Mouse (Mus musculus) gastrocnemius, adult 8-10 months (tissue): ENCODE data around the gene Bpifb1. TPM values are rescaled to one million over a fixed set of nuclear protein-coding genes. Genes with fewer than 3 reads are reported as not detected.
"Not testable (repeated sequence)": the region's sequence is repeated elsewhere in the genome, so short reads cannot be mapped to it uniquely, and the experiment has no call there.

ENCODE experiments used
- DNase-seq, 2 experiments: peaks; one replicate each; pipeline ENCODE4 v3.0.0; 2022; ENCODE audit warnings: low spot score in 2 of 2
- total RNA-seq, 4 experiments: library from RNA; stranded (reverse); gene quantifications; 2 replicates each; pipeline ENCODE4 v1.2.4; 2022

Gene Bpifb1
- not detected for total RNA-seq

DNA sequence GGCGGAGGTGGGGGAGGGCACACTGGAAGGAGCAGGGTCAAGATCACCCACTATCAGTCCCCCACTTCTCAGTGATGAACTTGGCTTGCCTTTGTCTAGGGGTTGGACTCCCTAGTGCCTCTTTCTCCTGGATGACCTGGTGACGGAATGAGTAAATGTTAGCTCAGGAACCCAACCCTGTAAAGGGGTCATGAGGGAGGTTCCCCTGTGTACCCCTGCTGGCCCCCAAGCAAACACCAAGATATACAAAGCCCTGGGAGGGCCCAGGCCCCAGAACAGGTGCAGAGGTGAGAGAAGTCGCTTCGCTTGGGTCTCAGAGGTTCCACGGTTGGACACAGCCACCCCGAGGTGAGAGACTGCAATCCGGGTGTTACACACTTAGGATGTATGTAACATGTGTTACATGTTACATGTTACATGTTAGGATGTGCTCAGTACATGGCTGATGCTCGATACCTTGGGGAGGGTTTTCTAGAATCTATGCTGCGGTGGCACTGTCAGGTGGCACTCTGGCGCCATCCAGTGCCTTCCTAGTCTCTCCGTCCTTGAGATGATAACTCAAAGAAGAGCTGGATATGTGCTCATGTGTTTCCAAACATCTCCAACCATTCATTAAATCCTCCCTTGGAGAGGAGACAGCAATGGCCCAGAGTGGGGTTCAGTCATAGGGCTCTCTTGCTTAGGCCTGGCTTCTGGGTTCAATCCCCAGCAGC lies at the start of gene Bpifb1:
Bpifb1 (plus strand) TSS at position 273 of the 713 bp plus-strand sequence.
- no peak for DNase-seq

DNA sequence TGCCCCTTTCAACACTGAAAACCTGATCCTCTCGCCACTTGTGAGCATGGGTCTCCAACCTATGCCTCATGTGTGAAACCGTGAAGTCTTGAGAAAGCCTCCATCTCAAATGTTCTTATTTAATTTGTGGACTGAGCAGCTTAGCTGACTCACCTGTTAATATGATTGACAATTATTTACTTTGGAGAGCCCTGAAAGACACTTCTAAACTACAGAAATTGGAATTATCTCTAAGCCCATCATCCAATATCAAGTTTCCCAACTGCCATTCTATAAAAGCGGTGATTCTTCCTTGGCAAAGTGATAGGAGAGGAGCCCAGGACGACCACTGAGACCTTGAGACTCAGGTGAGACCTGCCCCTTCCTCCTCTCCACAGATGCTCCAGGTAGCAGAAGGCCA lies 48.0 kb upstream of the Bpifb1 start, which contains the start of gene Bpifa1:
Bpifa1 (plus strand) TSS at position 301 of the 400 bp plus-strand sequence.
- DNase-seq = no peak

DNA sequence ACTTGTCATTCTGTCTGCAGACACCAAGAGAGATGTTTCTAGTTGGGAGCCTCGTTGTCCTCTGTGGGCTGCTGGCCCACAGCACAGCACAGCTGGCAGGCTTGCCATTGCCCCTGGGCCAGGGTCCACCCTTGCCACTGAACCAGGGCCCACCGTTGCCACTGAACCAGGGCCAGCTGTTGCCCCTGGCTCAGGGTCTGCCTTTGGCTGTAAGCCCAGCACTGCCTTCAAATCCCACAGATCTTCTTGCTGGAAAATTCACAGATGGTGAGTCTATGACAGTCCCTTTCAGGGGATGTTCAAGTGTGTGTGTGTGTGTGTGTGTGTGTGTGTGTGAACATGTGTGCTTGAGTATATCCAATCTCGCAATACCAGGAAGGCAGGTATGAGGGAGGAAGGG lies 46.9 kb upstream of the Bpifb1 start:
- DNase-seq = no peak

DNA sequence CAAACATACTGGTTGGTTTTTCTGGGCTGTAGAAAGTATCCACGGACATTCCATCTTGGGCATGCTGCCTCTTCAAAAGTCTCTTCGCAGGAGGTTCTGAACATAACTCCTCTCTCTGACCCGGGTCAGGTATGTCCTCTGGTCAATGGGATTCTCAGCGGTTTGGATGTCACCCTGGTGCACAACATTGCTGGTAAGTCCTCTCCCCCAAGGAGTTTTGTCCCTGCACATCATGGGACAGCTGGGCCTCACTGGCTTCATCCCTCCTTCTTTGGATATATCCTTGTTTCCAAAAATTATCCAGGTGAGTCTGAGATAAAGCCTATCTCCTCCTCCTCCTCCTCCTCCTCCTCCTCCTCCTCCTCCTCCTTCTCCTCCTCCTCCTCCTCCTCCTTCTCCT lies 43.1 kb upstream of the Bpifb1 start:
- no peak for DNase-seq

- no peak for DNase-seq
Observed at GRCm38 (mm10) chr2:154158433-154158832, 32.2 kb upstream of the Bpifb1 start.

- DNase-seq = no peak
Observed at GRCm38 (mm10) chr2:154162307-154162706, 28.3 kb upstream of the Bpifb1 start, which contains the start of gene Bpifa5. Gene Bpifa5 (plus strand): TSS chr2:154162607.

DNA sequence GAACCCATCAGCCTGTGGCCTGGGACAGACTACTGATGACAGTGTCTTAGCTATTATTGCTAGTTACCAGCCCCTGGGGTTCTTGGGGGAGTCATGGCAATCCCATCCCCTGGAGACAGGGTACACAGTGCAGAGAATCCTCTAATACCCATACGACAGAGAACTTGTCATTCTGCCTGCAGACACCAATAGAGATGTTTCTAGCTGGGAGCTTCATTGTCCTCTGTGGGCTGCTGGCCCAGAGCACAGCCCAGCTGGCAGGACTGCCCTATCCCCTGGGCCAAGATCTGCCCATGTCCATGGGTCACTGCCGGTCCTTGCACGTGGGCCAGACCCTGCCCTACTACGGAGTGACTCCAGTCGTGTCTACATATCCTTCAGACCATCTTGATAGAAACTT lies 27.3 kb upstream of the Bpifb1 start:
- DNase-seq = no peak

GRCm38 (mm10) chr2:154169172-154169571 lies 21.4 kb upstream of the Bpifb1 start:
- no peak for DNase-seq

GRCm38 (mm10) chr2:154171621-154172020 lies 19.0 kb upstream of the Bpifb1 start:
- no peak for DNase-seq

- no peak for DNase-seq
Observed at GRCm38 (mm10) chr2:154173313-154173712, 17.3 kb upstream of the Bpifb1 start.

- DNase-seq = not testable (repeated sequence)
Observed at GRCm38 (mm10) chr2:154181900-154182299, 8.7 kb upstream of the Bpifb1 start.

- not testable (repeated sequence) for DNase-seq
Observed at GRCm38 (mm10) chr2:154183061-154183460, 7.6 kb upstream of the Bpifb1 start.

DNA sequence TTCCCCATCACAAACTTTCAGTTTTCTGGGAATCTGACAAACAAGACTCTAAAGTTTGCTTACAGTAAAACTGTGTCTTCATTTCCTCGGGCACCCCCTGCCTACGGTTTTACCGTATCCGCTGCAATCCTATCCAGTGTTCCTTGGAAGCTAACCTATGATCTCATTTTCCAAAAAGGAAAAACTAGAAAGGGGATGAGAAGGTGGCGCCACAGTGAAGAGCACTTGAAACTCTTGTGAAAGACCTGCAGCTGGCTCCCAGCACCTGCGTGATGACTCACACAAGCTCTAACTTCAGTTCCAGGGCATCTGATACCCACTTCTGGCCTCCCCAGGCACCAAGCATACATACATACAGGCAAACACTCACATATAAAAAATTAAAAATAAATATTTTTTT lies 5.3 kb upstream of the Bpifb1 start:
- DNase-seq = no peak

DNA sequence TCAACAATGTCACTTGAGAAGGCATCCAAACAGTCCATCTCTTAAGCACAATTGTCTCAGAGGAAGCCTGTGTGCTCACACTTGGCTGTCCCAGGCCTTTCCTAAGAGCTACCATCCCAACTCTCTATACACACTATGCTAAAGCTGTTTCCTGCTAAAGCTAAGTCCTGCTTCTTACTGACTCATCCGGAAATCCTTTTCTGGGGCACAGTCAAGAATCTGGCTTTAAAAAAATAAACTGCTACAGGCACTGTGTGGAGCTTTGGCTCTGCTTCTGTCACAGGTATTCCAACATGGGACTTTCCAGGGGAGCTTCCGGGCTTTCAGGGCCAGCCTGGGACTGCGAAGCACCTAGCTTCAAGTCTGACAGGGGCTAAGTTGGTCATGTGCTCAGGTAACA lies 4.9 kb upstream of the Bpifb1 start:
- DNase-seq = no peak

GRCm38 (mm10) chr2:154187468-154187867 lies 3.1 kb upstream of the Bpifb1 start:
- DNase-seq = no peak

- no peak for DNase-seq
Observed at GRCm38 (mm10) chr2:154189877-154190434, 662 bp upstream of the Bpifb1 start.

GRCm38 (mm10) chr2:154192141-154192540 lies 1.5 kb downstream of the Bpifb1 start:
- DNase-seq = no peak

DNA sequence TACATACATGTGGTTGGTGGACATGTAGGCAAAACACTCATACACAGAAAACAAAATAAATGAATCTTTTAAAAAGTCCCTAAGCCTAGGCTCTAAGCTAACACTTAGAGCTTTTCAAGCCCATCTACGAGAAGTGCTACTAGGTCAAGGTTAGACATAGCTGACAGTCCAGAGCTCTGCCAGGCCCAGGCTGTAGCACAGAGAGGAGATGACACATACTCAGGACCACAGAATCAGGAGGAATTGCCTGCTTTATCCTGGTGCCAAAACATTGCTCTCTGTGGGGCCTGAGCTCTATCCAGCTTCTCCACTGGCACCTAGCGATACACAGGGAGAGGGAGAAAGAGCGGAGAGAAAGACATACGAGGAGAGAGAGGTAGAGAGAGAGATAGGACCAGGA lies 2.5 kb downstream of the Bpifb1 start:
- DNase-seq = no peak

DNA sequence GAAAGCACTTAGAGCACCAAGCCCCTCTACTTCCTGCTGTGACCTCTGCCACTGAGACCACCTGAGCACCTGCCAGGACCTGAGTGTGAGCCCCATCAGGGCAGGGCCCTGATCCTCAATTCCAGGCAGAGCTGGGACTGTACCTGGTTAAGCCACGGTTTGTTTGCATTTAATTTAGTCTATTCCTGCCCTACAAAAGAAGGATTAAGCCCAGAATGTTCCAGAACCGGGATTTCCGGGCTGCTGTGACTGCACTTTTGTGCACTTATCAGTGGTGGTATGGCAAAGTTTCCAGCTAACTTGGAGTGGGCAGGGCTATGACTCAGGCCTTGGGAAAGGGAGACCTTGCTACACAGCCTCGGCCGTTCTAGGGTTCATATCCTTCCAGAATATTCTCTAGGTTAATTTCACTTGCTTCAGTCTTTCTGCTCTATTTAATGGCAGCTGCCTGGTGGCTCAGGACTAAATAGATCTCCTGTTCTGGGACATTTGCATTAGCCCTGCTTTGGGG lies 3.4 kb downstream of the Bpifb1 start:
- no peak for DNase-seq

DNA sequence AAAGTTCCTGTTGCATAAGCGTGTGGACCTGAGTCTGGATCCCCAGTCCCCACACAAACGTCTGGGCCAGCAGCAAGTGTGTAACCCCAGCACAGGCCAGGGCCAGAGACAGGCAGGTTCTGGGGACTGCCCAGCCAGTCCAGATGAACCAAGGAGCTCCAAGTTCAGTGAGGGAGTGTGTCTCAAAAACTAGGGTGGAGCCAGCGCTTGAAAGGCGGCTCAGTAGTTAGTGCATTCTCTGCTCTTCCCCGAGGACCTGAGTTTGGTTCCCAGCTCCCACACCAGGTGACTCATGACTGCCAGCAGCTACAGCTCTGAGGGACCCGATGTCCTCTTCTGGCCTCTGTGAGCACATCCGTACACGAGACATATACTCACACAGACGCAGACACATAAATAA lies 6.4 kb downstream of the Bpifb1 start:
- DNase-seq = no peak

- DNase-seq = no peak
Observed at GRCm38 (mm10) chr2:154204630-154205029, 14.0 kb downstream of the Bpifb1 start.

- DNase-seq = no peak
Observed at GRCm38 (mm10) chr2:154206908-154207307, 16.3 kb downstream of the Bpifb1 start.

DNA sequence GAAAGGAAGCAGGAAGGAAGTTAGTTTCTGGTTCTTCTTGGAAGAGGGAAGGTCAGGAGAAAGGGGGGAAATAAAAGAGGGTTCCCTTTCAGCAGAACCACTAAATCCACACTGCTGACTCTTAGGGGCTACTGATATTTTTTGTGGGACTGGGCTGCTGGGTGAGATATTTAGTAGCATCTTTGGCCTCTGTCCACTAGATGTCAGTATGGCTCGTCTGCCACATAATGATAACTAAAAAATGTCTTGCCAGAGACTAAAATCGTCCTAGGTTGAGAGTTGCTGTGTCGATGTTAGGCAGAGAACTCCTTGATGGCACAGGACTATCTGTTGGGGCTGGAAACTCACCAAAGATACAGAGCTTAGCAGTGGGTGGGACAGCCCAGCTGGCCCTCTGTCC lies 18.5 kb downstream of the Bpifb1 start:
- no peak for DNase-seq
